Mouse (Mus musculus) heart, adult 2 months (tissue): ENCODE results near the gene Mybbp1a. TPM values are rescaled to one million over a fixed set of nuclear protein-coding genes. Genes with fewer than 3 reads are reported as not detected.

Experiments used
- DNase-seq, 2 experiments: peaks; one replicate each; pipeline ENCODE4 v3.0.0; 2021
- H3K27ac ChIP-seq: fragments of 200-600 bp; 2 replicates; pipeline ENCODE4 v1.8.1; 2022
- H3K27me3 ChIP-seq: fragments of 200-500 bp; 2 replicates; pipeline ENCODE4 v1.6.1; 2012; ENCODE audit warnings: mild to moderate bottlenecking, low read length, inconsistent platforms, mixed read lengths; ENCODE audit not compliant: control insufficient read depth, insufficient read depth
- H3K36me3 ChIP-seq: fragments of 200-500 bp; 2 replicates; pipeline ENCODE4 v1.6.1; 2012; ENCODE audit warnings: low read length, inconsistent platforms; ENCODE audit not compliant: control insufficient read depth, insufficient read depth
- H3K4me1 ChIP-seq: fragments of 200-500 bp; 2 replicates; pipeline ENCODE4 v1.6.1; 2011; ENCODE audit warnings: low read length; ENCODE audit not compliant: control insufficient read depth, insufficient read depth
- H3K4me3 ChIP-seq: fragments of 200-600 bp; 2 replicates; pipeline ENCODE4 v1.8.1; 2022
- H3K79me2 ChIP-seq: fragments of 200-500 bp; replicated peaks from 2 replicates; pipeline ENCODE4 v1.6.1; 2012; ENCODE audit warnings: mild to moderate bottlenecking, inconsistent platforms, low read length, moderate library complexity, mixed read lengths; ENCODE audit not compliant: control insufficient read depth, insufficient read depth
- H3K9ac ChIP-seq: fragments of 200-500 bp; 2 replicates; pipeline ENCODE4 v1.6.1; 2012; ENCODE audit warnings: low read depth, mild to moderate bottlenecking, control low read depth, inconsistent platforms, low read length, mixed read lengths
- CTCF ChIP-seq: fragments of 200-600 bp; IDR thresholded peaks from 2 replicates; pipeline ENCODE4 v1.8.1; 2022; ENCODE audit warnings: antibody characterized with exemption, mild to moderate bottlenecking, moderate library complexity
- EP300 ChIP-seq: fragments of 200-500 bp; IDR thresholded peaks from 2 replicates; pipeline ENCODE4 v1.6.1; 2011; ENCODE audit warnings: low read depth, low read length, control low read depth; ENCODE audit not compliant: insufficient read depth
- POLR2A ChIP-seq: fragments of 200-500 bp; IDR thresholded peaks from 2 replicates; pipeline ENCODE4 v1.6.1; 2011; ENCODE audit warnings: mild to moderate bottlenecking, low read depth, low read length, control low read depth; ENCODE audit not compliant: insufficient read depth
- WGBS: fragments of 180-500 bp; shearing (Covaris S2); methylation state at CpG from one replicate; pipeline ENCODE4 v1.1.7; 2018; 5-methylcytosine and 5-hydroxymethylcytosine counted together
- intact Hi-C: fragments of 180-260 bp; cut with DNase I; formaldehyde crosslinking; loops from one replicate; pipeline ENCODE4 v1.15.1; 2025
- polyA plus RNA-seq: library from polyadenylated mRNA; depleted of rRNA; stranded (reverse); fragments of >200 nt; gene quantifications from 2 replicates; pipeline ENCODE4 v1.2.3, GENCODE M21; 2012
- total RNA-seq, 2 experiments: library from RNA; stranded (reverse); gene quantifications; 2 replicates each; pipeline ENCODE4 v1.2.3; 2021

Mybbp1a gene
- total and polyA plus RNA-seq, 3 experiments: 21.8 to 46.1 (median 42.7) TPM

DNA sequence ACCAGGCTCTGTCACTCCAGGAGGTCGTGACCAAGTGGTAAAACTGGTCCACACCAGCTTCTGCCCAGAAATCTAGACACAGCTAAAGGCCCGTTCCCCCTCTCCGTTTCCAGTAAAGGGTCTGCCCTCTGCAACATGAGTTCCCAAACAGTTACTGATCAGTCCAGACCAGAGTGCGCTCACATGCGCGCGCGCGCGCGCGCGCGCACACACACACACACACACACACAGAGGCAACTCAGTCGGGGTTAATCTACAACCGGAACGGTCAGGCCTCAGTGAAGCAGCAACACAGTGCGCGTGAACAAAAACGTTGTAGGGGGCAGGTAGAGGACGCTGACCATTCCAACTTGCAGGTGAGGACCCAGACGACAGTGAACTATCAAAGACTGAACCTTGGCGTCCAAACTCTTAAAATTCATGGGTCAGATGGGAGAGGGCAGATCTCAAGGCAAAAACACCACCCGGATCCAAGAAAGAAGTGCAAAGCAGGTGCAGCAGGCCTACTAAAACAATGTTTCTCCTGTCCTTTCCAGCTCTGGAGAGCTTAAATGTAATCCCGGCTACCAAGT is 30.5 kb upstream of the Mybbp1a start:
- Histone ChIP-seq H3K79me2 (no peaks in the 10 kb centered on the region; the same call in 1 of the 2 replicates), H3K36me3 (no peaks in the 10 kb centered on the region), H3K4me1 (peaks cover 30% of the 10 kb centered on the region), H3K27ac (peak overlapping the region; percentile 78), H3K27me3 (no peaks in the 10 kb centered on the region), H3K4me3 (peak overlapping the region; percentile 94), H3K9ac (peak overlapping the region; percentile 94)
- TF ChIP-seq POLR2A (no peak), EP300 (0 out of 2 replicates have a peak, but pooled peaks have one; percentile 3)
- 6% methylated on average over 25 of the region's 25 CpGs for WGBS
- intact Hi-C loops: loop anchor here (2.0 kb wide), 2 partner anchors 14 to 18 kb away; no protein-coding TSS in a partner anchor
- peak in 1 of 2 experiments; percentile 47 for DNase-seq

DNA sequence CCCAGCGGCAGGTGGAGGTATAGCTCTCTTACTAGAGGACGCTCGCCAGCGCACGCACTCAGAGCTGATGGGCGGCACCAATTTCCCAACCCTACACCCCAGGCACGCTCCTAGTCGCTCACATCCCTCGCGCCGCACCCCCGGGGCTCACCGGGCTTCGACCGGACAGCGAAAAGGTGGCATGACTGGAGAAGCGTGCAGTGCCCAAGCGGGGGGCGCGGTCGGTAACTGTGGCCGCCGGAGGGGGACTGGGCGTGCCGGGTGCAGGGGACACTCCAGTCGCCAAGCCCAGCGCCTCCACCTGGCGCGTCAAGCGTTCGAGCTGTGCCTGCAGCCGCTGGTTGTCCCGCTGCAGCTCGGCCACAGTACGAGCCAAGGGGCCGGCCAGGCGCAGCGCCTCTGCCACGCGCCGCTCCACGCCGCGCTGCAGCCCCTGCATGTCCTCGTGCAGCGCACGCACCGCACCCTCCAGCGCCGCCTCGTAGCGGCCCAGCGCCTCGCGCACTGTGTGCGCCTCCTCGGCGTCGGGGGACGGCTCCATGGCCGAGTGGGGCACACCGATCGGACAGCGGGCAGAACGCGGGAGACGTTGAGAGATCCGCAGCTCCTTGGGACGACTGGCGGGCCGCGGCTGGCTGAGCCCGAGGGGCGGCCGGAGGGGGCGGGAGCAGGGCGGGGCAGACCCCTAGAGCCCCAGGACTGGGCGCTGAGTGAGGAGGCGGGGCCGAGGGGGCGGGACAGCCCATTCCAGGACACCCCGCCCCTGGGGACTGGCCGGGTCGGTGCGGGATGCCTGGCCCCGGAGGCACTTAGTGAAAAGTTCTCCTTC is 29.8 kb upstream of the Mybbp1a start, which contains the start of gene Smtnl2:
TSS of gene Smtnl2 (minus strand) at position 621 of the 829 bp plus-strand sequence.
- Histone ChIP-seq H3K27ac (peak within 1 kb of the TSS; percentile 80), H3K9ac (peak within 1 kb of the TSS; percentile 94), H3K79me2 (no peaks in the 10 kb centered on the region; the same call in 1 of the 2 replicates), H3K4me3 (peak within 1 kb of the TSS; percentile 94), H3K4me1 (peaks cover 29% of the 10 kb centered on the region), H3K27me3 (no peaks in the 10 kb centered on the region), H3K36me3 (no peaks in the 10 kb centered on the region; the same call in none of the 2 replicates)
- 0 out of 2 replicates have a peak, but pooled peaks have one; percentile 3 for TF ChIP-seq EP300
- peak; percentile 72 for TF ChIP-seq CTCF
- TF ChIP-seq POLR2A: peak; percentile 85
- under 1% methylated on average over 84 of the region's 86 CpGs for WGBS
- DNase-seq: peak; percentile 94 to 95
- intact Hi-C loops: loop anchor here (2.0 kb wide), 2 partner anchors 15 to 17 kb away; no protein-coding TSS in a partner anchor

DNA sequence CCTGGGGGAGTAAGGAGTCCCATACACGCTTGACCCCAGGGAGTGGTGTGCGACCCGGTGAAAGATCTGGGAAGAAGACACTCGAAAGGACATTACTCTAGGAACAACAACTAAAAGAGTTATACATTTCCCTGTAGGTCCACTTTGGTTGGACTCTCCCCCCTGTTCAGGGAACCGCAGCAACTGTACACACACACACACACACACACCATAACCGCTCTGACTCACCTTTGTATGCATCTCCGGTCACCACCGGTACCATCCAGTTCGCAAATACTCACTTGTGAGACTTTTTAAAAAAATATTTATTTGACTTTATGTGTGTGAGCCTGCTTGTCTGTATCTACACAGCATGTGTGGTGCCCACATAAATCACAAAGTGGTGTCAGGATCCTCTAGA is 29.2 kb upstream of the Mybbp1a start:
- Histone ChIP-seq H3K9ac (peak overlapping the region; percentile 43), H3K27ac (peak overlapping the region; percentile 48), H3K36me3 (no peaks in the 10 kb centered on the region; the same call in none of the 2 replicates), H3K4me3 (peak overlapping the region; percentile 94), H3K27me3 (no peaks in the 10 kb centered on the region), H3K4me1 (peaks cover 31% of the 10 kb centered on the region), H3K79me2 (no peaks in the 10 kb centered on the region; the same call in 1 of the 2 replicates)
- no peak for TF ChIP-seq EP300
- TF ChIP-seq CTCF: no peak
- no peak for TF ChIP-seq POLR2A
- DNase-seq: no peak
- intact Hi-C loops: loop anchor here (2.0 kb wide), 2 partner anchors 15 to 17 kb away; no protein-coding TSS in a partner anchor
- WGBS: 28% methylated on average over 9 of the region's 9 CpGs

DNA sequence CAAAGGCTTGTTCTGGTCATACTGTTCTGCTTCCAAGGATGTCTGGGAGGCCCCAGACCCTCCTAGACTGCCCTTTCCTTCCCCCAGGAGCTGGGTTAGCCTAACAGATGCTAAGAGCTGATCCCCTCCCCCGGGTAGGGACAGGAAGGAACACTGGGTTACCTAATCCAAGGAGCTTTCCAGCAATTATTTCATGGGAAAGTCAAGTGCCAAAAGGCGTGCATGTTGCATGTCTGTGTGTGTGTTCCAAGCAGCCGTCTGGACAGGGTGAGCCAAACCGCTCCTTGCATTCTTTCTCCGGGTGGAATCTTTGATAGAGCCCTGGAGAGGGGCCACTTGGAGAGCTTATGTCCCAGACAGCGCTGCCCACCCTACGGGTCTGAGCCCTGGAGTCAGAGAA is 28.1 kb upstream of the Mybbp1a start:
- intact Hi-C loops: no loop called here
- 35% methylated on average over 7 of the region's 7 CpGs for WGBS
- H3K27me3 ChIP-seq: no peaks in the 10 kb centered on the region
- DNase-seq: peak; percentile 72 to 82
- peaks cover 30% of the 10 kb centered on the region for H3K4me1 ChIP-seq
- H3K4me3 ChIP-seq: peak overlapping the region; percentile 47
- peak overlapping the region; percentile 80 for H3K27ac ChIP-seq
- TF ChIP-seq EP300: peak; percentile 95; the same call in 1 of the 2 replicates
- TF ChIP-seq CTCF: no peak
- TF ChIP-seq POLR2A: peak; percentile 65; the same call in 1 of the 2 replicates
- peak overlapping the region; percentile 55 for H3K9ac ChIP-seq
- H3K36me3 ChIP-seq: no peaks in the 10 kb centered on the region; the same call in none of the 2 replicates
- no peaks in the 10 kb centered on the region; the same call in 1 of the 2 replicates for H3K79me2 ChIP-seq

DNA sequence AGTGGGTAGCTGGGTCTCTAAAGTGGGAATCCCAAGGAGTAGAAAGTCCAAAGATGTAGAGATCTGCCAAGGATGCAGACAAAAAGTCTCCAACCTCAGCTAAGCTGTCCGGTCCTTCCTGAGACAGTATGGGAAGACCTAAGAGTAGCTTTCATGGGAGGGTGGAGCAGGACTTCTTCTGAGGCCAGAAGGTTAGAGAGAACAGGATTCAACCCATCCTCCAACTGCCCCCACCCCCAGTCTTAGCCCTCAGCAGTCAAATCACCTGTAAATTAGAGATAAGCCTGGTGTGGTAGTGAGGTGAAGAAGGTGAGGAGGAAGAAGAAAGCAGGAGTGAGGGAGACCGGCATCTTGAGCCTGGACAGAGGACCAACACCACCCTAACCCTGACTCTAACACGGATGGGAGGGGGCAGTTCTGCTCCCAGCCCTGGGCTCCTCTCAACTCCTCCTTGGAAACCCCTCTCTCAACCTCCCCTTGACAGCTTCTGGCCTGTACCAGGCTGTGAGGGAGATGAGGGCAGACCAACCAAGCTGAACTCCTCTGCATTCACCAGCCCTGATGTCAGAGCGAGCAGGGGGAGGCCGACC is 27.5 kb upstream of the Mybbp1a start:
- WGBS: 57% methylated on average over 5 of the region's 5 CpGs
- Histone ChIP-seq H3K27ac (peak overlapping the region; percentile 80), H3K27me3 (no peaks in the 10 kb centered on the region), H3K4me1 (peaks cover 31% of the 10 kb centered on the region), H3K4me3 (peak overlapping the region; percentile 47), H3K9ac (peak overlapping the region; percentile 55), H3K79me2 (no peaks in the 10 kb centered on the region; the same call in 1 of the 2 replicates), H3K36me3 (no peaks in the 10 kb centered on the region; the same call in none of the 2 replicates)
- TF ChIP-seq POLR2A (no peak), EP300 (no peak), CTCF (no peak)
- no peak for DNase-seq
- intact Hi-C loops: no loop called here
